Comparison of ENCODE assay signal across 9 mouse cellular contexts in genomic region chr11:49711981-49712554, GRCm38 (mm10). TPM values are rescaled to one million over a fixed set of nuclear protein-coding genes. Genes with fewer than 3 reads are reported as not detected.
A peak's percentile ranks its signal among the peaks of the same experiment; 100 is the strongest.
DNase-seq lines count a peak whose midpoint lies in the region; ATAC-seq and TF ChIP-seq lines count a peak whose summit lies in the region.
"Had no signal": no experiment of that assay in that cellular context is flagged by ENCODE, and none has a peak within 500 bp of the region (broad histone marks: within the 10 kb centered on the region; RNA-seq: fewer than 3 reads in every experiment).

No protein-coding gene starts in this region.

- H3K27ac ChIP-seq in embryonic facial prominence, embryonic 14.5 days (replicated peaks; ENCODE audit: low read depth, low read length): peak overlapping the region; percentile 93
- peak overlapping the region; percentile 94 for H3K27ac ChIP-seq in hindbrain, embryonic 12.5 days
- peak overlapping the region; percentile 96 for H3K27ac ChIP-seq in liver, embryonic 13.5 days

- H3K4me2 ChIP-seq in embryonic facial prominence, embryonic 14.5 days (ENCODE audit: low read depth, low read length): peak overlapping the region; percentile 72
- peak overlapping the region; percentile 80 for H3K4me2 ChIP-seq in hindbrain, embryonic 12.5 days (replicated peaks)
- peak overlapping the region; percentile 79 for H3K4me2 ChIP-seq in liver, embryonic 13.5 days
- peak overlapping the region; percentile 52 for H3K4me2 ChIP-seq in myocyte (ENCODE audit: low read depth)

- intact Hi-C loops in gastrocnemius, postnatal 36 days (cut with DNase I): loop anchor here (5.0 kb wide), 1 partner anchor 60 kb away; no protein-coding TSS in a partner anchor

- WGBS in embryonic facial prominence, embryonic 14.5 days: 0% methylated on average over 14 of the region's 70 CpGs
- under 1% methylated on average over 62 of the region's 70 CpGs for WGBS in hindbrain, embryonic 12.5 days
- under 1% methylated on average over 54 of the region's 70 CpGs for WGBS in liver, embryonic 13.5 days (ENCODE audit: insufficient replicate concordance)

- peak overlapping the region; percentile 96 for H3K4me3 ChIP-seq in embryonic facial prominence, embryonic 14.5 days (ENCODE audit: low read depth, low read length)
- H3K4me3 ChIP-seq in hindbrain, embryonic 12.5 days: peak overlapping the region; percentile 99
- H3K4me3 ChIP-seq in liver, embryonic 13.5 days (replicated peaks): peak overlapping the region; percentile 99
- H3K4me3 ChIP-seq in myocyte: peak overlapping the region; percentile 39

- H3K36me3 ChIP-seq in embryonic facial prominence, embryonic 14.5 days (ENCODE audit: control insufficient read depth, insufficient read depth, low read length): peaks cover 9% of the 10 kb centered on the region; the same call in 1 of the 2 replicates
- peaks cover 4% of the 10 kb centered on the region; the same call in 1 of the 2 replicates for H3K36me3 ChIP-seq in hindbrain, embryonic 12.5 days
- H3K36me3 ChIP-seq in liver, embryonic 13.5 days: peaks cover 13% of the 10 kb centered on the region
- H3K36me3 ChIP-seq in myocyte (ENCODE audit: control insufficient read depth, insufficient read depth): no peaks in the 10 kb centered on the region

- peak; percentile 49 for DNase-seq in gastrocnemius, postnatal 10 days
- DNase-seq in gastrocnemius, postnatal 36 days: no peak
- peak; percentile 79 for DNase-seq in R1 (ENCODE audit: low read depth, low spot score)
- peak; percentile 50 for DNase-seq in embryonic facial prominence, embryonic 14.5 days (ENCODE audit: low spot score)
- DNase-seq in liver, embryonic 13.5 days: peak; percentile 28
- peak; percentile 76 for DNase-seq in thymus, postnatal 25 days

- no peaks in the 10 kb centered on the region for H3K27me3 ChIP-seq in embryonic facial prominence, embryonic 14.5 days (replicated peaks; ENCODE audit: control insufficient read depth, insufficient read depth, low read length)
- no peaks in the 10 kb centered on the region for H3K27me3 ChIP-seq in hindbrain, embryonic 12.5 days
- no peaks in the 10 kb centered on the region for H3K27me3 ChIP-seq in liver, embryonic 13.5 days
- H3K27me3 ChIP-seq in myocyte (ENCODE audit: control insufficient read depth, insufficient read depth, insufficient read length): no peaks in the 10 kb centered on the region

- peaks cover 51% of the 10 kb centered on the region for H3K79me2 ChIP-seq in myocyte (ENCODE audit: control insufficient read depth, insufficient read depth)

- peak; percentile 34 for ATAC-seq in embryonic facial prominence, embryonic 14.5 days (ENCODE audit: low read depth)
- peak; percentile 76 for ATAC-seq in hindbrain, embryonic 12.5 days (ENCODE audit: low FRiP score)
- ATAC-seq in liver, embryonic 13.5 days (ENCODE audit: low read depth): peak; percentile 45

- H3ac ChIP-seq in myocyte (ENCODE audit: control insufficient read depth, insufficient read length): peak overlapping the region; percentile 84

- peaks cover 18% of the 10 kb centered on the region for H3K4me1 ChIP-seq in embryonic facial prominence, embryonic 14.5 days (ENCODE audit: control insufficient read depth, insufficient read depth, low read length)
- H3K4me1 ChIP-seq in hindbrain, embryonic 12.5 days: peaks cover 29% of the 10 kb centered on the region
- H3K4me1 ChIP-seq in liver, embryonic 13.5 days (replicated peaks): peaks cover 57% of the 10 kb centered on the region

- TF ChIP-seq POLR2A in myocyte (IDR thresholded peaks at IDR 0.05; ENCODE audit: insufficient read length, low read depth): no peak

- peak overlapping the region; percentile 98 for H3K9ac ChIP-seq in embryonic facial prominence, embryonic 14.5 days (ENCODE audit: low read depth, low read length)
- H3K9ac ChIP-seq in hindbrain, embryonic 12.5 days: peak overlapping the region; percentile 98
- peak overlapping the region; percentile 99 for H3K9ac ChIP-seq in liver, embryonic 13.5 days

- no peaks in the 10 kb centered on the region for H3K9me3 ChIP-seq in embryonic facial prominence, embryonic 14.5 days (ENCODE audit: control insufficient read depth, low read length)
- no peaks in the 10 kb centered on the region for H3K9me3 ChIP-seq in hindbrain, embryonic 12.5 days (replicated peaks)
- H3K9me3 ChIP-seq in liver, embryonic 13.5 days (replicated peaks): no peaks in the 10 kb centered on the region

TF ChIP-seq in myocyte, 11 proteins besides CTCF, POLR2A, EP300 and RAD21:
- no peak for TF ChIP-seq REST (IDR thresholded peaks at IDR 0.05; ENCODE audit: insufficient read depth, insufficient read length)
- no peak for TF ChIP-seq SRF (IDR thresholded peaks at IDR 0.05; ENCODE audit: control insufficient read depth, insufficient read length, low read depth)
- no peak for TF ChIP-seq CEBPB (IDR thresholded peaks at IDR 0.05; ENCODE audit: insufficient read depth, poor library complexity, severe bottlenecking)
- no peak for TF ChIP-seq TCF3 (IDR thresholded peaks at IDR 0.05; ENCODE audit: insufficient read length, low read depth)
- no peak for TF ChIP-seq MAX (IDR thresholded peaks at IDR 0.05; ENCODE audit: low read depth)
- no peak for TF ChIP-seq USF1 (IDR thresholded peaks at IDR 0.05; ENCODE audit: low read depth)
- no peak for TF ChIP-seq MYOG (IDR thresholded peaks at IDR 0.05; ENCODE audit: control insufficient read depth in 1 of 3, insufficient read depth in 1 of 3, insufficient read length in 2 of 3, low read depth in 2 of 3)
- TF ChIP-seq E2F4 (IDR thresholded peaks at IDR 0.05; ENCODE audit: insufficient read depth): no peak
- TF ChIP-seq TCF12 (IDR thresholded peaks at IDR 0.05; ENCODE audit: insufficient read depth, poor library complexity, severe bottlenecking): no peak

RNA-seq across cellular contexts. Expression of gene Cnot6, which starts 0.5 kb away (rescaled TPM):
- 10 to 100 TPM; 31.8 to 38.6 TPM for total RNA-seq in gastrocnemius, postnatal 10 days (2021)
- 10 to 100 TPM in 1 of 2 experiments, 1 to 10 TPM in 1; 9.7 to 10.5 TPM for total RNA-seq in gastrocnemius, postnatal 36 days (2021)
- polyA plus RNA-seq in embryonic facial prominence, embryonic 14.5 days (2014; fragmentation: Nextera tagmentation; extraction: Ambion mirVana): 56.4 and 60.1 TPM in 2 replicates
- polyA plus RNA-seq in hindbrain, embryonic 12.5 days (2016; fragmentation: Nextera tagmentation; extraction: Ambion mirVana): 92.2 and 93.1 TPM in 2 replicates
- polyA plus RNA-seq in liver, embryonic 13.5 days (2015; fragmentation: Nextera tagmentation; extraction: Ambion mirVana): 24.4 and 30.4 TPM in 2 replicates
- polyA plus RNA-seq in myocyte (2012; fragmentation: generic; extraction: Trizol): 12.1 TPM

RNA-seq across cellular contexts. Expression of gene Scgb3a1, which starts 48.7 kb away (rescaled TPM):
- total RNA-seq in gastrocnemius, postnatal 10 days (2021): not detected
- total RNA-seq in gastrocnemius, postnatal 36 days (2021): not detected
- not detected in 2 replicates for polyA plus RNA-seq in embryonic facial prominence, embryonic 14.5 days (2014; fragmentation: Nextera tagmentation; extraction: Ambion mirVana)
- not detected in 2 replicates for polyA plus RNA-seq in hindbrain, embryonic 12.5 days (2016; fragmentation: Nextera tagmentation; extraction: Ambion mirVana)
- not detected in 2 replicates for polyA plus RNA-seq in liver, embryonic 13.5 days (2015; fragmentation: Nextera tagmentation; extraction: Ambion mirVana)
- polyA plus RNA-seq in myocyte (2012; fragmentation: generic; extraction: Trizol): not detected
- total RNA-seq: adrenal gland, postnatal 4 days had no signal

Comparison
In these comparisons a context has a peak if more than half of its experiments do, and no peak if none do; other contexts are left out.
1. DNase-seq: peak in gastrocnemius, postnatal 10 days (single experiment), R1 (single experiment), embryonic facial prominence, embryonic 14.5 days (single experiment), liver, embryonic 13.5 days (single experiment) and thymus, postnatal 25 days (single experiment); none in gastrocnemius, postnatal 36 days (0 of 2).
2. H3K4me3 ChIP-seq: peak in every context shown above with its lines; median percentile 99 in hindbrain, embryonic 12.5 days; 99 in liver, embryonic 13.5 days; 96 in embryonic facial prominence, embryonic 14.5 days; 39 in myocyte.
3. Peak in every context shown above with its lines, with median percentiles within 50 percentile points of each other: ATAC-seq, H3K27ac ChIP-seq, H3K4me2 ChIP-seq and H3K9ac ChIP-seq.